Mouse (Mus musculus) brown adipose tissue, adult 24 weeks (tissue): ENCODE results near the gene Podxl. TPM values are rescaled to one million over a fixed set of nuclear protein-coding genes. Genes with fewer than 3 reads are reported as not detected.
"Not testable (repeated sequence)": the region's sequence is repeated elsewhere in the genome, so short reads cannot be mapped to it uniquely, and the experiment has no call there.

Experiments used
- H3K27ac ChIP-seq: fragments of 200-500 bp; replicated peaks from 2 replicates; pipeline ENCODE4 v1.5.1; 2012; ENCODE audit warnings: low read depth, mild to moderate bottlenecking, low read length
- H3K4me1 ChIP-seq: fragments of 200-500 bp; 2 replicates; pipeline ENCODE4 v1.6.1; 2012; ENCODE audit warnings: low read length, mixed read lengths; ENCODE audit not compliant: control insufficient read depth, insufficient read depth, insufficient read length
- H3K4me3 ChIP-seq: fragments of 200-500 bp; 2 replicates; pipeline ENCODE4 v1.5.1; 2012; ENCODE audit warnings: low read depth, mild to moderate bottlenecking, low read length, moderate library complexity; ENCODE audit not compliant: insufficient read depth
- polyA plus RNA-seq: library from polyadenylated mRNA; stranded (reverse); fragments of >200 nt; gene quantifications from 2 replicates; pipeline ENCODE4 v1.2.4, GENCODE M21; 2012; ENCODE audit not compliant: missing spikeins, insufficient read depth, insufficient read length

Gene Podxl
- polyA plus RNA-seq, 1 experiment = 13.0 TPM

DNA sequence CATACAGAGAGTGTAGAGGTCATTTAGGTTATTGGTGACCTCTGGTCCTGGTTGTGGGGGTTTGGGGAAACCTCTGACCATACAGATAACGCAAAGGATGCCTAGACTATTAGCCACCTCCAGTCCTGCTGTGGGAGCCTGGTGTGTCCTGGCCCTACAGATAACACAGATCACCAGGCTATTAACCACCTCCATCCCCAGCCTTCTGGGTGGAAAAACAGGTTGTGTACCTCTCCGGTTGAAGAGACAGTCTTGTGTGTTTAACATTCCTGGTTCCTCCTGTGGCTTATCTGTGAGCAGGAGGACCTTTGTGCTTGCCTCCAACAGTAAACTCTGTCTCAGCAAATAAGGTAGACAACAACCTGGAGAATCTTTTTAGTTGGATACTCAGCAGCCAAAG, 27.0 kb upstream of the Podxl start:
- H3K4me1 ChIP-seq = peaks cover 18% of the 10 kb centered on the region
- H3K27ac ChIP-seq = 0 out of 2 replicates have a peak overlapping the region, but pooled peaks have one; percentile 5
- H3K4me3 ChIP-seq = no peak overlapping the region

DNA sequence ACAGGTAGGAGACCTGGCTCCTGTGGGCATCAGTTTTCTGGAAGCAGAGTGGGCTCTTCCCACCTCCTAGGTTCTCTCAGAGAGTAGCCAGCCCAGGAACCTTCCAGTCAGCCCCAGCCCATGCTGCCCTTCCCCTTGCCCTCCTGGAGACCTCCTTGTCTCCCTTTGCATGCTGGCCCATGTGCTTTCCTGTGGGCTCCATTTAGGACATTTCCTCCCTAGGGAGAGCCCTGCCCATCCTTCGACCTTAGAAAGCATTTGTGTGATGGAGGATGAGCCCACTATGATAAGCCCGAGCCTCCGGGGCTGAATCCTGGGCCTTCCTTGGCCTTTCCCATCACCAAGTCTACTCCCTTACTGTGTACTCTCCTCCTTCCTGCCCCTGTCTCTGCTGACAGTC, 25.5 kb upstream of the Podxl start:
- H3K4me3 ChIP-seq = no peak overlapping the region
- peaks cover 27% of the 10 kb centered on the region for H3K4me1 ChIP-seq
- no peak overlapping the region; the same call in 1 of the 2 replicates for H3K27ac ChIP-seq

DNA sequence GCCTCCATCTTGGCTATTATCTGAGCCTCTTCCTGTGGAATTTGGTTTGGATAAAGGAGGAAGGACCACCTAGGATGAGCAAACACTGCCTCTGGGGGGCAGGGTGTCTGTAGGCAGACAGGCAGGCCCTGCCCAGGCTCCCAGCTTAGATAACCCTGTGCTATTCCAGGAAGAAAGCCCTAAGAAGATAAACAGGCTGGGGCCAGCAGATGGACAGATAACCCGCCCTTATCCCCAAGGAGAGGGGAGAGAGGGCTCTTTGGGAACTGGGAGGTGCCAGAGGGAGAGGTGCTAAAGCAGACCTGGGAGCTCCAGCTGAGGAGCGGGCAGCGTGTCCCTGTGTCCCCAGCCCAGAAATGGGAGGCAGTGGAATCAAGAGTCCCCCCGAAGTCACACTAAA, 23.9 kb upstream of the Podxl start:
- no peak overlapping the region for H3K4me3 ChIP-seq
- peaks cover 15% of the 10 kb centered on the region for H3K4me1 ChIP-seq
- H3K27ac ChIP-seq = no peak overlapping the region

DNA sequence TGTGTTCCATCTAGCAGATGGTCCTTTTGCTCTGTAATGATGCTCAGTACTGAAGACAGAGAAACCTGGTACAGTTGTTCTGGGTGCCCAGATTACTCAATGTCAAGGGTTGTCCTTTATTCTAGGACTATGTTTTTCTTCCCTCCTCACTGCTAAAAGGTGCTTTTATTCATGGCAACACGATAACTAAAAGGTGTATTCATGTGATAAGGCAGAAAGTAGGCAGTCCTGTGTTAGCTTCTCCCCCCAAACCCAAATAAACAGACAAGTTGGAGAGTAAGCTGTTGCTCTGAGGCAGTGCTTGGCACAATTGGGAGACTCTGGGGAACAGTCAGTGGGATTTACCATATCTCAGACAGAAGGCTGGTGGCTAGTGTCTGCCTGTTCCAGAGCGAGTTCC, 22.3 kb upstream of the Podxl start:
- peaks cover 15% of the 10 kb centered on the region for H3K4me1 ChIP-seq
- H3K27ac ChIP-seq = no peak overlapping the region
- H3K4me3 ChIP-seq = no peak overlapping the region

DNA sequence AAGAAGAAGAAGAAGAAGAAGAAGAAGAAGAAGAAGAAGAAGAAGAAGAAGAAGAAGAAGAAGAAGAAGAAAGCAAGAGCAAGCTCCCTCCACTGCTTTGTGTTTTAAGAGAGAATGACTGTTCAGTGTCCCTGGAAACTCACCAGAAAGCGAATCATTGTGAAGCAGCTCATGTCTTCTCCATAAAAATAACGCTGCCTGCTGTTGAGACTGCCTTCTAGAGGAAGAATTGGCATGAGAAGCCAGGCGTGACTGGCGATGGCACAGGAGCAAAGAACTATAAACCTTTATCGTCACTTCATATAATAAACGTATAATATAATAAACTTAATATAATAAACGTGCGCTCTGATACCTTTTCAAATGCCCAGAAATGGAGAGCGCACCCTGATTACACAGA, 12.4 kb upstream of the Podxl start:
- Histone ChIP-seq H3K4me1 (no peaks in the 10 kb centered on the region), H3K4me3 (no peak overlapping the region), H3K27ac (no peak overlapping the region)

DNA sequence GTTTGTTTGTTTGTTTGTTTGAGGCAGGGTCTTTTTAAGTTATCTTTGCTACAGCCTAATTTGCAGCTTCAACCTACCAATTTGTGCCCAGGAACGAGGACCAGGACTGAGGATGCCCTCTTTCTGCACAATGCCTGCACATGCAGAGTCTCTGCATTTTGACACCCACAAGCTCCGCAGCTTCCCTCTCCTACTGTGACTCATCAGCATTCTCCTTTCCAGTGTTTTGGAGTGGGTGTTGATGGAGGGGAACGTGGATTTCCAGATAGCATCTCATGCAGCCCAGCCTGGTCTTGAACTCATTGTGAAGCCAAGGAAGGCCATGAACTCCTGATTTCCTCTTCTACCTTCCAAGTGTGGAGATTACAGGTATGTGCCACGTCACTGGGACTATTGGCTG, 11.3 kb upstream of the Podxl start:
- Histone ChIP-seq H3K4me1 (no peaks in the 10 kb centered on the region), H3K27ac (no peak overlapping the region), H3K4me3 (no peak overlapping the region)

DNA sequence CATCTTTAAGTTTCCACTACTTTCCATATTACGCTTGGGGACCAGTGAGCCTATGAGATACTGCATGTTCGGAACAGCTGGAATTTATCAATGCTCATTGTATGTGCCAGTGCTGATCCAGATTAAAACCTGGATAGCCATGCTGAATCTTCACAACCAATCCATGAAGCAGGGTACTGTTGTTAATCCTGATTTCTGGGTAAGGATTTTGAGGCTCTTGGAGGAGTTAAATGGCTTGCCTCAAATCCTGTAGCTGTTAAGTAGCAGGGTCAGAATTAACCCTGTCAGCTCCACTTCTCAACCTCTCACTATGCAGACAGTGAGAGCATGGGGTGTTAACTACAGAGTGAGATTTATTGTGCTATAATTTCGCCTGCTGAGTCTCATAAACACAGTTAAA, 7.7 kb upstream of the Podxl start:
- no peak overlapping the region for H3K27ac ChIP-seq
- no peak overlapping the region for H3K4me3 ChIP-seq
- H3K4me1 ChIP-seq = no peaks in the 10 kb centered on the region

DNA sequence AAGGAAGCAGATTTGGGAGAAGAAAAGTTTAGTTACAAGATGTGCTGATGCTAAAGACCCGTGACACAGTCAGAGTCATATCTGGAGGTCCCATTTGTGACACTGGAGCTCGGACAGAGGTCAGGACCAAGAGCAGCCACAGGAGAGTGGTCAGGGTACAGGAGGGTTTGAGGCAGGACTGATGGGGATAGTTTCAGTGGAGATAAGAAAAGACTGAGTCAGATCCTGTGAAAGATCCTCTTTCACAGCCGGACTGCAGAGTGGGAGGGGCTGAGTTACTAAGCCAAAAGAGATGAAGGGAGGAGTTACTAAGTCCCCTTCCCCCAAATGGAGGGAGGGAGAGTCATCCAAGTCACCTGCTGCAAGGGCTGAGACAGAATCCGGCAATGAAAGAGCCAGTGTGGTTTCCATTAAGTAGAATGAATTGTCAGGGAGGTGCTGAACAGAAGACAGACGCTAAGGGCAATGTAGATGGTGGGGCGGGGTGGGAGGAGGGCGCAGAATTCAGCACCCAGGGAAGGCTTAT, 4.4 kb upstream of the Podxl start:
- Histone ChIP-seq H3K4me1 (no peaks in the 10 kb centered on the region), H3K27ac (no peak overlapping the region), H3K4me3 (no peak overlapping the region)

DNA sequence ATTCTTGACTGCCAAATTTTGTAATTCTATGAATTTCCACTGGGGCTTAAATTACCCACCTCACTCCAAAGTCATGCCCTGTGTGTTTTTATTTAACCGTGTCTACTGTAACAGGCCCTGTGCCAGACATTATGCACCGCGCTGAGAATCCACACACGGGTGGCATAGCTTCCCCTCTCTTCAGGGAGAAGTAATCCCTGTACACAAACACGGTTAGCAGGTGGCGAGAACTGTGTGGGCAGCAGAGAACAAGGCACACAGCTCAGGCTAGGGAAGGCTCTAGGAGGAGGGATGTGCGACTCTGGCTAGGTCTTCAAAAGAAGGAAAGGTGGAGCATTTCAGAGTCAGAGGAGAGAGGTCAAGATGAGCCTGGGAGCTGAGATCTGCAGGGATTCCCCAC, 3.4 kb upstream of the Podxl start:
- Histone ChIP-seq H3K27ac (no peak overlapping the region), H3K4me1 (no peaks in the 10 kb centered on the region), H3K4me3 (no peak overlapping the region)

DNA sequence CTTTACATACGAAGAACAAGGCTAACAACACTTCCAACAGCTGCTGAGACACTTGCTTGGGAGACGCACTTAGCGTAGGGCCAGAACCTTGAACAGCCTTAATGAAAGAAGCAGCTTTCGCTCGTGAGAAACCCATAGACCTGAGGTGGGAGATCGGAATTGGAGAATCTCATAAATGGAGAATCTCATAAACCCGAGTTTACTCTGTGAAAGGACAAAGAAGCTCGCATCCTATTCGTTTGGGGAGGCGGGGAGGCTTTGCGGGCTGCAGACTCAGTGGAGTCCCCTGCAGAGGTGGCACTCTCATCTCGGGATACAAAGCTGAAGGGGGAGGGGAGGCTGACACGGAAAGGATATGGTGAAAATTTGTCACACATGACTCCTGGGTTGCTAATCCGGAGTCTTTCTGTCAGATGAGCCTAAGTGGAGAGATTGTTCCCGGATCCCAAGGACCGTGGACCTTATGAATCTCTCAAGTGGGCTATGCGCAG, 1.2 kb upstream of the Podxl start:
- Histone ChIP-seq H3K27ac (0 out of 2 replicates have a peak overlapping the region, but pooled peaks have one; percentile 31), H3K4me3 (peak overlapping the region; percentile 15), H3K4me1 (0 out of 2 replicates have a peak, but pooled peaks cover 6% of the 10 kb centered on the region)

DNA sequence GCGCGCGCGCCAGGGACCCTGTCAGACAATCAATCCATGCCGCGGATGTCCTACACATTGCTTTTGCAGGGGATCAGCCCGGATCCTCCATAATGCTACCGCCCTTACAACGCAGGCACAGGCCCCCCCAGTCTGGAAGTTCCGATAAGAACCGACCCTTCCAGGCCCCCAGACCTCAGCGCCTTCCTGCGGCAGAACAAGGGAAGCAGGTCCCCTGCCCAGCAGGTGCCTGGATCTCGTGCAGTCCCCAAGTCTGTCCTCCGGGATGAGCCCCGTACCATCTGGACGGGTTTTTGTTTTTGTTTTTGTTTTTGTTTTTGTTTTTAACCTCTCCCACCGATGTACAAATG, 376 bp upstream of the Podxl start:
- H3K4me3 ChIP-seq = peak overlapping the region; percentile 66
- H3K27ac ChIP-seq = peak overlapping the region; percentile 63
- H3K4me1 ChIP-seq = peaks cover 10% of the 10 kb centered on the region; the same call in 1 of the 2 replicates

DNA sequence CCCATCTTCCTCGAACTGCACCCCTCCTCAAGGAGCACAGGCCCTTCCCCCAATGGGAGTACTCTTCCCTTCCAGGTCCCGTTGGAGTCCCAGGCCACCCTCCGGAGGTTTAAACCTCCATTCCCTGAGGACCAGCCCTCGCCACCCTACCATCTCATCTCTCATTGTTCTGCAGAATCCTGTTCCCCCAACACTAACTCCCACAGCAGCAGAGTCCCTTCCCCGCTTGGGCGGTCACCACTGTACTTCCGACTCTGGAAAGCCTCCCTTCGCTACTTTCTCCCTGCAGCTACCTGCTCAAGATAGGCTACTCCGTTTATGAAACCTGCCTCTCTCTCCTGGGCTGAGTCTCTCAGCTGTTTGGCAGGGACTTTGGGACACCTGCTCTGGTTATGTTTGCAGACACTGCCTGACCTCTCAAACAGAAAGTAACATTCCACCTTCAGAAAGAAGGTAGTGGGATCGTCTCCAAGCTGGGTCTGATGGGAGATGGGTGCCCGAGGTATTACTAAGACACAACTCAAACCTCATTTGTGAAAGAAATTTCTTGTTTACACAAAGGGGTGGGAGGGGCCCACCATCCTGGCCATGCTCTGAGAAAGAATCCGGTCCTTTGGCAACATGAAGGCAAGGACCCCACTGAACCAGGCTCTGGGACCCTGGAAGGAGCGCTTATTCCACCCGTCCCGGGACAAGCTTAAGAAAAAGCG, 1.3 kb downstream of the Podxl start:
- Histone ChIP-seq H3K4me3 (peak overlapping the region; percentile 61), H3K27ac (peak overlapping the region; percentile 25), H3K4me1 (peaks cover 10% of the 10 kb centered on the region; the same call in 1 of the 2 replicates)

DNA sequence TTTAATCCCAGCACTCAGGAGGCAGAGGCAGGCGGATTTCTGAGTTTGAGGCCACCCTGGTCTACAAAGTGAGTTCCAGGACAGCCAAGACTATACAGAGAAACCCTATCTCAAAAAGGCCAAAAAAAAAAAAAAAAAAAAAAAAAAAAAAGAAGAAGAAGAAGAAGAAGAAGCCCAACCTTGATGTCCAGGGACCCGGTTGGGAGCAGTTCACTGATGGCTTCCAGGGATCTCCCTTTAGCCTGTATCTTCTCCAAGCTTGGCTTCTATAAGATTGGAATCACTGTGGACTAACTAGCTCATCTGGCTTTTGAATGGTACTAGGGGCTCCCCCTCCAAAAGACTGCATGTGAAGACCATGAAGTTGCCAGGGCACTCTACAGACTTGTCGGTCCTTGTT, 1.8 kb downstream of the Podxl start:
- H3K4me3 ChIP-seq = peak overlapping the region; percentile 61
- not testable (repeated sequence) for H3K4me1 ChIP-seq
- H3K27ac ChIP-seq = peak overlapping the region; percentile 25

DNA sequence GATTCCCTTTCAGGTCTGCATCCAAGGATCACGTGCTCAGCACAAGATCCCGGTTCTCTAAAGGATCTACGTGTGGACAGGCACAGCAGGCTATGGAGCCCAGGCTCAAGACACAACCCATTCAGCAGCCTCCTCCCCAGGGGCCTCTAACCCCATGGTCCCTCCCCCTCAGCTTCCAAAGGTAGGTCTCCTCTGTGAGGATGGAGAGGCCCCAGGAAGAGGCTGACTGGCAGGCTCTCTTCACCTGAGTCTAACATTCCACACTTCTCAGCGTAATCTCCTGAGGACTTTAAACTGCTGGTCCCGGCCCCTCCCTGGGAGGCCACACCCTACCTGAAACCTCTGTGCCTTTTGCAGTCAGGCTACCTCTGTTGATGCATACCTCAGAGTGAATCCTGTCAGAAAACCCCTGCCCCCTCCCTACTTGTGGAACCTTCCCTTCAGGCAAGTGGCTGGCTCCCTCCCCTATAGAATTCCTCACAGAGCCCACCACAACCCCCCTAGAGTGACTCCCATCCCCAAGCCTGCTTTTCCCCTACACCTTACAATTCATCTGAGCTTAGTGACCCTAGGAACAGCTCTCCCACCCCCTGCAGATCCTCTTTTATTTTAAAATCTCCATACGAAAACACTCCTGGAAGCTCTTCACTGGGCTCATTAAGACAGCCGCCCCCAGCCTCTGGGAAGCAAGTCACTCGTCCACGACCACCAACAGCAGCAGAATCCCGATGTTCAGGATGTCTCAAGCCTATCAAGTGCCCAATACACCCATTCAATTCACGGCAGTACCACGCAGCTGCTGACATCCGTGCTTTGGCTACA, 3.4 kb downstream of the Podxl start:
- Histone ChIP-seq H3K4me3 (peak overlapping the region; percentile 37), H3K27ac (no peak overlapping the region), H3K4me1 (peaks cover 13% of the 10 kb centered on the region)

DNA sequence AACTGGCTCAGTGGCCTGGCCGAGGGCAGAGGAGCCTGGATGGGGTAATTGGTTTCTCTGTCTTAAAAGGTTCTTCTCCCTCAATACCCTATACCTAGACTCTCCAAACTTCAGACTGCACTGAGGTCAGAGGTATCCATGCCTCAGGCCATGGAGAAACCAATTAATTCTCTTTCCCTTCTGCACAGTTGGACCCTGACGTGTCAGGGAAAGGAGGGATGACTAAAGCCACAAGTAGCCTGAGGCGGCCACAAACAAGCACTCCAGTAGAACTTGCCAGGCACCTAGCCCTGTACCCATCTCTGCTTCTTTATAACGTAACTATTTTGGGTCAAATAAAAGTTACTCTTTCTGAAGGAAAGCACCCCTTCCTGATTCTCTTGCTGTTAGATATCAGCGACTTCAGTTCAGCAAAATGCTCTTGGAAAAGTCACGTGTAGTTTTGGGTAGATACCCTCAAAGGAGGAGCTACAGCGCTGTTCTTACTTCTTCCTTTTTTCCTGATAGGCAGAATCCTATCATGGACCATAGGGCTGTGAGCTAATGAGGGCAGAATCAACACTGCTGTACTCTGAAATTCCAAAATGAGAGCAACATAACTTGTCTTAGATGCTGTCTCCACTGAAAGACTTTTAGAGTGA, 7.2 kb downstream of the Podxl start:
- Histone ChIP-seq H3K27ac (no peak overlapping the region), H3K4me3 (no peak overlapping the region), H3K4me1 (peaks cover 41% of the 10 kb centered on the region)
